Mouse (Mus musculus): Measurements from ENCODE around the gene Chad. TPM values are rescaled to one million over a fixed set of nuclear protein-coding genes. Genes with fewer than 3 reads are reported as not detected.

Chad gene
- polyA plus RNA-seq, 1 experiment, result not detected

DNA sequence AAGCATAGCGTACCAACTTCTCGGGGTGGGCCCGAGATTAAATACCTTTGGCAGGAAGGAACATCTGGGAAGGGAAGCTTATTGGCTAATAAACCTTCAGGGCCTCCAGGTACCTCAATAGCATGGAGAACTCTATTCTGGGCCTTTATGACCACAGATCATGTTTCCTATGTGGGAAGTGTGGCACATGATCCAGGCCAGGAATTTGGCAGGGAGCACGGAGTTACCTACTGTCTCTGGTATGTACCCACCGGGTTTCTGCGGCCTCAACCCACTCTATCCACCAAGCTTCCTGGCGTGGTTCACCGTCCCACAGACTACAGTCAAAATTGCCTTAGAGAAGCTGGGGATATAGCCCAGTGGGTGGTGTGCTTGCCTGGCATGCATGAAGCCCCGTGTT, 20.2 kb downstream of the Chad start:
- Histone ChIP-seq H3K4me3 (ENCODE audit: insufficient read depth, low read depth, low read length) (no peak overlapping the region), H3K4me1 (ENCODE audit: control insufficient read depth, insufficient read depth, insufficient read length, low read length) (peaks cover 4% of the 10 kb centered on the region; the same call in 1 of the 2 replicates), H3K27ac (replicated peaks; ENCODE audit: low read depth, low read length) (no peak overlapping the region)

DNA sequence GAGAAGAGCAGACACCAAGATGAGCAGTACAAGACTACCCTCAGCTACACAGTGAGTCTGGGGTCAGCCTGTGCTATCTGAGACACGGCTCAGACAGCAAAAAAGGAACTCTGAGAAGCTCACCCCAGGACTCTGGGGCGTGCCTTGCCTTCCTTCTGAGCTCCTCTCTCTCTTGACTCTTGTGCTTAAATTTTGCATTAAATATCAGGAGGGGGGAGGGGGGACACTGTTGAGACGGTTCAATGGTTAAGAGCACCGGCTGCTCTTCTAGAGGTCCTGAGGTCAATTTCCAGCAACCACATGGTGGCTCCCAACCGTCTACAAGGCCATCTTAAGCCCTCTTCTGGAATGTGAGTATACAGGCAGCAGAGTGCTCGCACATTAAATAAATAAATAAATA, 22.7 kb downstream of the Chad start:
- no peak overlapping the region for H3K27ac ChIP-seq (replicated peaks; ENCODE audit: low read depth, low read length)
- no peak overlapping the region for H3K4me3 ChIP-seq (ENCODE audit: insufficient read depth, low read depth, low read length)
- peaks cover 24% of the 10 kb centered on the region for H3K4me1 ChIP-seq (ENCODE audit: control insufficient read depth, insufficient read depth, insufficient read length, low read length)

DNA sequence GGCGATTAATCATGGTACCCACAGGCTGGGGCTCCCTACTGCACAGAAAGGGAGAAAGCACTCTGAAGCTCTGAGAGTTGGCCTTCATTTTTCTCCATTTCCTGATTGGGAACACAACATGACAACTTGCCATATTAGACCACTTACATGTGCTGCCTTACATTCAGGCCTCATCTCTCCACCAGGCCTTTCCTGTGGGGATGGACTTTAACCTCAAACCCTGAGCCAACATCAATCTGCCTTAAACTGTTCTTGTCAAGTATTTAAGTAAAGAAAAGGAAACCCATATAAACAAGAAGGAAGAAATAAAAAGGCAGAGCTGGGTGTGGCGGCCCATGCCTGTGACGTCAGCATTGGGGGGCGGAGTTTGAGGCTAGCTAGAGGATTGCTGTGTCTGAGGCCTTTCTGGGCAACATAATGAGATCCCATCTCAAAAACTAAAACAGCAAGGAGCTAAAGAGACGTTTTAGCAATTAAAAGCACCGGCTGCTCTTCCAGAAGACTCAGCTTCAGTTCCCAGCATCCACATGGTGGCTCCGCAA, 31.5 kb downstream of the Chad start:
- no peak overlapping the region for H3K27ac ChIP-seq (replicated peaks; ENCODE audit: low read depth, low read length)
- peaks cover 18% of the 10 kb centered on the region for H3K4me1 ChIP-seq (ENCODE audit: control insufficient read depth, insufficient read depth, insufficient read length, low read length)
- no peak overlapping the region for H3K4me3 ChIP-seq (ENCODE audit: insufficient read depth, low read depth, low read length)

DNA sequence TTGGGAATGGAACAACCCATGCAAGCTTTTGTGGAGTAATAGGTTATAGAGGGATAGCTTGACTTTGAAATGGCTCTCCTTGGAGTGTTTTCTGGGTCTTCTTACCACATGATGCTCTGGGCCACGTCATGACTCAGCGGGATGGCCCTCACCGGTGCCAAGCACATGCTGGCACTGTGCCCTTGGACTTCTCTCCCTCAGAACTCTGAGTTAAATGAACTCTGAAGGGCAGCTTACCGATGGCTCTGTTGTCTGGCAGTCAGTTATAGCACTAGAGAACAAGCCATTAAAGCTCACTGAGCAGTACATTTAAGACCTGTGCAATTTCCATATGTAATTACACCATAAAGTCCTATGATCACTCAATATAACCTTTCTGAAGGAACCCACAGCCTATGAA, 32.5 kb downstream of the Chad start:
- Histone ChIP-seq H3K4me1 (ENCODE audit: control insufficient read depth, insufficient read depth, insufficient read length, low read length) (peaks cover 13% of the 10 kb centered on the region), H3K27ac (replicated peaks; ENCODE audit: low read depth, low read length) (no peak overlapping the region), H3K4me3 (ENCODE audit: insufficient read depth, low read depth, low read length) (no peak overlapping the region)

DNA sequence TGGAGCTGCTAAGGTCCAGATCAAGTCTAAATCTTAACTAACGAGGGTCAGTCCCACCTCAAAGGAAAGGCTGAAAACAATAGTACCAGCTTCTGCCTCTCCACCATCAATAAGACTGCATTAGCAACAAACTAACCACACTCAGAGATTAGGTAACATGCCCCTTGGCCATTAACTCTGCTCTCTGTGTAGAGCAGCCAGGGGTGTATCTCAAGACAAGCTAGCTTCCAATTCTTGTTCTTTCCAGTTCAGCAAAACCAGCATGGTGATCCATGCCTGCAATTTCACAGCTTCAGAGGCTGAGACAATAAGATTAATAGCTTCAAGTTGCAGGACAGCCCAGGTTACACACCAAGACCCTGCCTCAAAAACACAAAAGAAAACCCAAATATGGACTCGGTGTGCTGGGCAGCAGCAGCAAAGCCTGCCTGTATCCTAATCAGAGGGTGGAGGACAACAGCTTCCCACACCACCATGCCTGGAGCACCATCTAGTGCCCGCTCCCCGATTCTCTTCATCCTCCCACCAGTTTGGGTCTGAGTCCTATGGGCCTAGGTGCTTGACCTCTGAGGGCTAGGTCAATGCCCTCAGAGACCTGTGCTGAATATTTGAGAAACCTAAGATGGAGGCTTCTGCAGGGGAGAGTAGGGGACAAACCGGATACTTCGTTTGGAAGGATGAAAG, 33.7 kb downstream of the Chad start:
- no peak overlapping the region for H3K4me3 ChIP-seq (ENCODE audit: insufficient read depth, low read depth, low read length)
- H3K4me1 ChIP-seq (ENCODE audit: control insufficient read depth, insufficient read depth, insufficient read length, low read length), result peaks cover 14% of the 10 kb centered on the region
- no peak overlapping the region for H3K27ac ChIP-seq (replicated peaks; ENCODE audit: low read depth, low read length)

DNA sequence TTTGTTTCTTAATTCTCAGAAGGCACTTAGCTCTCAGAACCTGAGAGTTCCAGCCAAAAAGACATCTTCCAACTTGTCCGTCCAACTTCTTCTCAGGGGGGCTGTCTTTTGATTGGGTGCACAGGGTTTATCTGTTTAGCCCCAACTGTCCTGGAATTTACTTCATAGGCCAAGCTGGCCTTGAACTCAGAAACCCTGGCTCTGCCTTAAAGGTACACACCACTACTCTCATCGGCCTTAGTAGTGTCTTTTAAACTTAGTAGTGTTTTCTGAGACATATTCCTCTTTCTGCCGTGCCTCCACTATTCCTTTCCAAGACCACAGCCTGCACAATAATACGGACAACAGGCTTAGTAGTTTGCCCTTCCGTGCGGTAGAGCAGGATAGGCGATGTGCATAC, 35.6 kb downstream of the Chad start:
- H3K27ac ChIP-seq (replicated peaks; ENCODE audit: low read depth, low read length), result 0 out of 2 replicates have a peak overlapping the region, but pooled peaks have one; percentile 15
- peaks cover 14% of the 10 kb centered on the region for H3K4me1 ChIP-seq (ENCODE audit: control insufficient read depth, insufficient read depth, insufficient read length, low read length)
- H3K4me3 ChIP-seq (ENCODE audit: insufficient read depth, low read depth, low read length), result peak overlapping the region; percentile 74

DNA sequence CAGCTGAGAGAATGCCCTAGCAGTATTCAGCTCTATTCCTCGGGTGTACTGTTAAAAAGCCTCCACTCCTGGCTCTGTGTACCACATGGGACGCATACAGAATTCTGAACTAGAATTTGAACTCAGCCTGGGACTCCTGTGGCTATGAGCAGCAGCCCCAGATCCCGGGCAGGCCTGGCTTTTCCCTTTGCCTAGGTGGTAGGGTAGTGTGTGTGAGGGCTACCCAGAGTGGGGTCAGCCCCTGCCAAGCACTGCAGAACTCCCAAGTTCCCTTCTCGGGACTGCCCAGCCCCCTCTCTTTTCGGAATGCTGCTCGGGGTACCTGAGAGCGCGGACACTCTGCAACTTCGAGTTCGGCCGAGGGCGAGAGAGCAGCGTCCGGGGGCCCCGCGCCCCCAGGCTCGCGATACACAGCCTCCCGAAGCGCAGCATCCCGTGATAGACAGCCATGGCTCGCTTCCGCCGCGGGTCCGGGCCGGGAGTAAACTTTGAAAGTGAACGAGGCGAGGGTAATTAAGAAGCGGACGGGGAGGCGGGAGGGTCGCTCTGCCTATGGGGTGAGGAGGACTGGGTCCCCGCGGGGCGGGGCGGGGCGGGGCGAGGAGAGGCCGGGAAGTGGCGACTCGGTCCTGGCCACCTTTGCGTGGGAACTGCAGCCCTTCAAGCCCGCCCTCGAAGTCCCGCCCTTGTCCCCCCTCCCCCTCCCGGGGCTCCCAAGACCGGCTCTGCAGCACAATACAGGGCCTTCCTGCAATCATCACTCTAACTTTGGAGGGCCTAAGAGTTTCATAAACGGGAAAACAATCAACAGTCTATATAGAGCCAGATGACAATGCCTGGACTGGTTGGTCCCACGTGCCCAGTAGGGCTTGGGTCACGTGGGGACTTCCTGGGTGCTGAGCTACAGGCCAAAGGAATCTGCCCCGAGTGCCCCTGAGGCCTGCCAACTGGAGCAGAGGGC, 36.8 kb downstream of the Chad start, which contains the start of gene Acsf2:
Gene Acsf2 (minus strand): TSS at position 551 of the 961 bp plus-strand sequence.
- H3K4me3 ChIP-seq (ENCODE audit: insufficient read depth, low read depth, low read length), result peak within 1 kb of the TSS; percentile 74
- peak within 1 kb of the TSS; percentile 66 for H3K27ac ChIP-seq (replicated peaks; ENCODE audit: low read depth, low read length)
- peaks cover 14% of the 10 kb centered on the region for H3K4me1 ChIP-seq (ENCODE audit: control insufficient read depth, insufficient read depth, insufficient read length, low read length)

DNA sequence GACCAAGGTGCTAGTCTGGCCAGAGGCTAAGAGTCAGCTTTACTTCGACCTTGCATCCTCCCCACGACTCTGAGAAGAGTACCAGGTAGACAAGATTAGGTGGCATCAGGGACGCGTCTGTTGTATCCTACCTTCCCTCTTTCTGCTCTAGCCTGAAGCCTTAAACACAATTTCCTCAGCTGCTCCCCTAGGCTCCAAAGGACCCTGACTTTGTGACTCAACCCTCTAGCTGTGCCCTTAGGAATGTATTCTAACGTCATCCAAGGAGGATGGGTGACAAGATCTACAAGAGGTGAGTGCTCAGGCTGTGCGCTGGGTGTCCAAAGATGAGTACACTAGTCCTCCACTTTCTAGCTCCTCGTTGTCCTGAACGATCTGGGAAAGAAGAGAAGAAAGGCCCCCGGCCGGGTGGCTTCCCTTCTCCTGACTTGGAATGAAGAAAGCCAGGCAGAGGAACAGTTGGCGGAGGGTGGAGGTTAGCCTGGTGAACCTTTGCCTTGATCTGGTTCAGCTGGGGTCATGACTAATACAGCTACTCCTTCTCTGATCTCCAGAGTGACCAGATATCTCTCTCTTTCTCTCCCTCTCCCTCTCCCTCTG, 37.6 kb downstream of the Chad start:
- Histone ChIP-seq H3K4me1 (ENCODE audit: control insufficient read depth, insufficient read depth, insufficient read length, low read length) (peaks cover 14% of the 10 kb centered on the region), H3K27ac (replicated peaks; ENCODE audit: low read depth, low read length) (peak overlapping the region; percentile 56), H3K4me3 (ENCODE audit: insufficient read depth, low read depth, low read length) (peak overlapping the region; percentile 51)

DNA sequence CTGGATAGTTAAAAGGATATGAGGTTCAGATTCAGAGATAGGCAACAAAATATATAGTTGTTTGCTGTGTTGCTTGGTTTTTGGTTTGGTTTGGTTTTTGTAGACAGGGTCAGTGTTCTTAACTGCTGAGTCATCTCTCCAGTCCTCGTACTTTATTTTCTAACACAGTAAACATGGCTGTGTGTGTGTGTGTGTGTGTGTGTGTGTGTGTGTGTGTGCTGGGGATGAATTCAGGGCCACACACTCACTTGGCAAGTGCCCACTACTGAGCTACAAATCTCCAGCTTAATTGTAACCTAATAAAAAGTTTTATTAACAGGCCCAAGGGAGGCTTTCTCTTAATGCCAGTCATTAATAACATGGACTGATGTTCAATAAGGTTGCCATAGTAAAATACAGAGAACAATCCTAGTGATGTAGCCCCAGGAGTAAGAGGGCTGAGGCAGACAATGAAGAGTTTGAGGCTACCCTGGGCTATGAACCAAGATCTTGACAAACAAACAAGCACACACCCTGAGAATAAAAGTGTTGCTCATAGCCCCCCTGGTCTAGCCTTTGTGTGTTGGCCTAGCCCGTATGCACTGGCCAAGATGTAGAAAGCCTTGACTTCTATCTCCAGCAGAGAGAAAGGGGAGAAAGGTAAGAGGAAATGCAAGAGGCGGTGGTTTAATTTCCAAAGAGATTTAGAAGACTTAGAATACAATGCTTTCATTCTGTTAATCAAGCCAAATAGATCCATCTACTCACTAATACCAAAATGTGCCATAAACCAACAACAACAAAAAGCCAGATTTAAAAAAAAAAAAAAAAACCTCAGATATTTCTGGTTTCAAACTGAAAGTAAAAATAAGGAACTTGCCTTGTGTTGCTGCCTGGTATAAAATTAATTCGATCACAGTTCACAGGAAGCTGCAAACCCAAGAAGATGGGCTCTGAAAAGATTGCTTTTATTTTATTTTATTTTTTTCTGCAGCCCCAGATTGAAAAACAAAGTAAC, 46.2 kb downstream of the Chad start:
- H3K27ac ChIP-seq (replicated peaks; ENCODE audit: low read depth, low read length), result peak overlapping the region; percentile 78
- no peaks in the 10 kb centered on the region for H3K4me1 ChIP-seq (ENCODE audit: control insufficient read depth, insufficient read depth, insufficient read length, low read length)
- H3K4me3 ChIP-seq (ENCODE audit: insufficient read depth, low read depth, low read length), result no peak overlapping the region

DNA sequence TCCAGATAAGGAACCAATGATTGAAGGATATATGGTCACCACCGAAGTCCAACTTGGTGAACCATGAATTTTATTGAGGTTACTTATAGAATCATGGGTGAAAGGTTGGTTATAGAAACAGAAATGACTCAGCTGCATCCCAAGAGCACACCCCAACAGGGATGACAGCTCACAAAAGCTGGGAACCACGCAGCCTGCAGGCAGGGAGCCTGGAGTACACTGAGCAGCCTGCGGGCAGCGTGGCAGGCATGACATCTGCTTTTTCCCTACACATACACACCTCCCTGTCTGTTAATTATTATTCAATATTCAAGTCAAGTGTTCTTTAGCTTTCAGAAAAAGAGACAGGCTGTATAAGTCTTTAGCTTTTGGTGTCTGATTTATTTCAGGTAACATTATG, 49.8 kb downstream of the Chad start:
- no peak overlapping the region for H3K27ac ChIP-seq (replicated peaks; ENCODE audit: low read depth, low read length)
- no peak overlapping the region for H3K4me3 ChIP-seq (ENCODE audit: insufficient read depth, low read depth, low read length)
- H3K4me1 ChIP-seq (ENCODE audit: control insufficient read depth, insufficient read depth, insufficient read length, low read length), result no peaks in the 10 kb centered on the region

DNA sequence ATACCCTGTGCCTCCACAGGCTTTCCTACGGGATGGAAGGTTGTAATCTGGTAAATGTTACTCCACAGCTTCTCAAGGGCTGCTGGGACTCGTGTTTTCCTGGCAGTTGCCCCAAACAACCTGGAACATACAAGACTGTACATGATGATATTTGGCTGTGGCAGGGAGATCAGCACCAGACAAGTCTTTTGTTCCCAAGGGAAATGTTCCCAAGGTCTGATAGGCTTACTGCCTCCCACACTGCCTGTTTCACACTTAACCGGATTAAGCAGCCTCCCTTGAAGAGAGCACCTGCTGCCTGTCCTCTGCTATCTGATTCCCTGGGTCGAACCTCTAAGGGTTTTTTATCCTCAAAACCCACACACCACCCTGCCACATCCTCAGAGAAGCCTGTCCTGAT, 50.6 kb downstream of the Chad start:
- H3K4me1 ChIP-seq (ENCODE audit: control insufficient read depth, insufficient read depth, insufficient read length, low read length), result no peaks in the 10 kb centered on the region
- H3K27ac ChIP-seq (replicated peaks; ENCODE audit: low read depth, low read length), result no peak overlapping the region
- H3K4me3 ChIP-seq (ENCODE audit: insufficient read depth, low read depth, low read length), result no peak overlapping the region

DNA sequence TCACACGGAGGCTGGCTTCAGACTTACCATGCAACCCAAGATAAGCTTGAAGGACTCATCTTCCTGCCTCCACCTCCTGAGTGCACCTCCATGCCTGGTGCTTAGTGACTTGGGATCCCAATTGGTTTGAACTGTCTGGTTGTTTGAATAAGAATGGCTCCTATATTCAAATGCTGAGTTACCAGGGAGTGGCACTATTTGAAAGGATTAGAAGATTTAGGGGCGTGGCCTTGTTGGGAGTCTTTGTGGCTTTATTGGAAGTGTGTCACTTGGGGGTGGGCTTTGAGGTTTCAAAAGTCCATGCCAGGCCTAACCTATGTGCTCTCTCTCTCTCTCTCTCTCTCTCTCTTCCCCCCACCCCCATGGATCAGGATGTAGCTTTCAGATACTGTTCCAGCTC, 52.8 kb downstream of the Chad start:
- H3K4me1 ChIP-seq (ENCODE audit: control insufficient read depth, insufficient read depth, insufficient read length, low read length), result peaks cover 3% of the 10 kb centered on the region; the same call in 1 of the 2 replicates
- H3K4me3 ChIP-seq (ENCODE audit: insufficient read depth, low read depth, low read length), result no peak overlapping the region
- no peak overlapping the region for H3K27ac ChIP-seq (replicated peaks; ENCODE audit: low read depth, low read length)

All from brown adipose tissue, adult 24 weeks (tissue).